ENCODE assay signal across 8 mouse cellular contexts in the genomic region with DNA sequence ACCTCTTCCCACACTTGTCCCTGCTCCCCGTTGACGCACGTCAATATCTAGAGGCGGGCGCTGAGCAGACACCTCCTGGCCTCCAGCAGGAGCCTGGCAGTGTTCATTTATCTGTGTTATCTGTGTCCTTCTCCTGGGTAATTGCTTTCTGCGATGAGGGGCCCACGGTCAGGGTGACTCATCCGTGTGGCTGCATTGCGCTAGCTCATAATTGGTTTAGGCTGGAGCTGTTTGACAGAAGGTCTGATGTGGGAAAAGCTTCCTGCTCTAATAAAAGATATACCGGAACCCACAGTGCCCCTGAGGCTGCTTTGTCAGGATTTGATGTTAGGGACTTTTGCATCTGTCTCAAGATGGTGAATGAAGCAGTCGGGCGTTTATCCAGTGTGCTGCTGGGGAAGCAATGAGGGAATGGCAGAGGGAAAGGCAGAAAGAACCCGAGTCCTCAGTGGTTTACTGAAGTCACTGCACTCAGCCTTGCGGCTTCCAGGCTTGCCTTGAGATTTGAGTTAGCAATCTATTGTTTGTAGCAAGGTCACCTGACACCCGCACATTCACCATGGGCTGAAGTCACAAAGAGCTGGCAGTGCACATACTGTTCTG.
A peak's percentile ranks its signal among the peaks of the same experiment; 100 is the strongest.
DNase-seq lines count a peak whose midpoint lies in the region; ATAC-seq and TF ChIP-seq lines count a peak whose summit lies in the region.

No protein-coding gene starts in this region.

- WGBS in intestine, embryonic 15.5 days = 14% methylated on average over 15 of the region's 15 CpGs
- WGBS in midbrain, embryonic 12.5 days = 3% methylated on average over 15 of the region's 15 CpGs

- ATAC-seq in intestine, embryonic 15.5 days = peak; percentile 95
- peak; percentile 83 for ATAC-seq in midbrain, embryonic 12.5 days (ENCODE audit: low FRiP score, low read depth)

- peak overlapping the region; percentile 23; the same call in 1 of the 2 replicates for H3K27ac ChIP-seq in embryonic fibroblast, embryonic 13.5 days (ENCODE audit: insufficient read depth, low read length)
- peak overlapping the region; percentile 36; the same call in 1 of the 2 replicates for H3K27ac ChIP-seq in intestine, embryonic 15.5 days
- peak overlapping the region; percentile 91 for H3K27ac ChIP-seq in midbrain, embryonic 12.5 days (replicated peaks)

- DNase-seq in layer of hippocampus, adult 11-12 months (ENCODE audit: low spot score) = peak; percentile 52
- no peak for DNase-seq in layer of hippocampus, adult 9-10 months (ENCODE audit: low spot score)
- peak; percentile 89 for DNase-seq in brain, embryonic 14.5 days (ENCODE audit: low read depth)
- no peak for DNase-seq in thymus, postnatal 36 days
- no peak for DNase-seq in spleen, postnatal 10 days (ENCODE audit: low spot score in 2 of 2)

- TF ChIP-seq CTCF in brain, embryonic 14.5 days (IDR thresholded peaks at IDR 0.05; ENCODE audit: borderline replicate concordance, extremely low read depth, insufficient read depth, insufficient read length) = no peak
- TF ChIP-seq CTCF in embryonic fibroblast, embryonic 13.5 days (IDR thresholded peaks at IDR 0.05; ENCODE audit: borderline replicate concordance, insufficient read depth, low read length) = no peak

- peaks cover 5% of the 10 kb centered on the region for H3K4me1 ChIP-seq in embryonic fibroblast, embryonic 13.5 days (ENCODE audit: control insufficient read depth, insufficient read depth, low read length)
- peaks cover 10% of the 10 kb centered on the region; the same call in 1 of the 2 replicates for H3K4me1 ChIP-seq in intestine, embryonic 15.5 days (replicated peaks)
- H3K4me1 ChIP-seq in midbrain, embryonic 12.5 days = peaks cover 24% of the 10 kb centered on the region

- no peaks in the 10 kb centered on the region for H3K27me3 ChIP-seq in intestine, embryonic 15.5 days (replicated peaks)
- no peaks in the 10 kb centered on the region for H3K27me3 ChIP-seq in midbrain, embryonic 12.5 days

- no peak overlapping the region for H3K4me3 ChIP-seq in embryonic fibroblast, embryonic 13.5 days (ENCODE audit: insufficient read depth, low read length)
- H3K4me3 ChIP-seq in intestine, embryonic 15.5 days (replicated peaks) = no peak overlapping the region
- no peak overlapping the region for H3K4me3 ChIP-seq in midbrain, embryonic 12.5 days

- H3K4me2 ChIP-seq in intestine, embryonic 15.5 days (replicated peaks) = peak overlapping the region; percentile 25
- peak overlapping the region; percentile 41 for H3K4me2 ChIP-seq in midbrain, embryonic 12.5 days (replicated peaks)

- TF ChIP-seq POLR2A in brain, embryonic 14.5 days (IDR thresholded peaks at IDR 0.05; ENCODE audit: borderline replicate concordance, extremely low read depth, insufficient read depth, insufficient read length, poor library complexity, severe bottlenecking) = no peak
- no peak for TF ChIP-seq POLR2A in embryonic fibroblast, embryonic 13.5 days (IDR thresholded peaks at IDR 0.05; ENCODE audit: low read depth, low read length)

- H3K36me3 ChIP-seq in intestine, embryonic 15.5 days = no peaks in the 10 kb centered on the region
- H3K36me3 ChIP-seq in midbrain, embryonic 12.5 days = peaks cover 8% of the 10 kb centered on the region; the same call in 1 of the 2 replicates

- no peak overlapping the region for H3K9ac ChIP-seq in intestine, embryonic 15.5 days
- H3K9ac ChIP-seq in midbrain, embryonic 12.5 days (replicated peaks) = peak overlapping the region; percentile 7; the same call in 1 of the 2 replicates

- no peaks in the 10 kb centered on the region for H3K9me3 ChIP-seq in intestine, embryonic 15.5 days
- no peaks in the 10 kb centered on the region for H3K9me3 ChIP-seq in midbrain, embryonic 12.5 days

Comparison
In these comparisons a context has a peak if more than half of its experiments do, and no peak if none do; other contexts are left out.
1. DNase-seq: peak in layer of hippocampus, adult 11-12 months (single experiment) and brain, embryonic 14.5 days (single experiment); none in layer of hippocampus, adult 9-10 months (single experiment), thymus, postnatal 36 days (0 of 2) and spleen, postnatal 10 days (0 of 2).
2. H3K27ac ChIP-seq: peak in every context shown above with its lines; median percentile 91 in midbrain, embryonic 12.5 days; 36 in intestine, embryonic 15.5 days; 23 in embryonic fibroblast, embryonic 13.5 days.